Mouse (Mus musculus): ENCODE measurements around the gene Zdhhc11. TPM values are rescaled to one million over a fixed set of nuclear protein-coding genes. Genes with fewer than 3 reads are reported as not detected.

Gene Zdhhc11
- polyA plus RNA-seq, 1 experiment from 2014 or later: not detected

- H3K27me3 ChIP-seq (replicated peaks; ENCODE audit: insufficient read depth, low read length): no peaks in the 10 kb centered on the region
- H3K27ac ChIP-seq (ENCODE audit: low read length): no peak overlapping the region
- no peaks in the 10 kb centered on the region for H3K4me1 ChIP-seq (ENCODE audit: insufficient read depth, low read depth, low read length)
- no peaks in the 10 kb centered on the region for H3K9me3 ChIP-seq (ENCODE audit: low read length)
- ATAC-seq: no peak
- no peak overlapping the region for H3K4me2 ChIP-seq (replicated peaks; ENCODE audit: low read depth, low read length)
- no peak overlapping the region for H3K4me3 ChIP-seq (ENCODE audit: low read depth, low read length)
- no peak overlapping the region for H3K9ac ChIP-seq (replicated peaks; ENCODE audit: low read depth)
- DNase-seq (ENCODE audit: low spot score): no peak
- 81% methylated on average over 2 of the region's 2 CpGs for WGBS
- H3K36me3 ChIP-seq (ENCODE audit: insufficient read depth, low read length): 0 out of 2 replicates have a peak, but pooled peaks cover 5% of the 10 kb centered on the region
- no peak for TF ChIP-seq EP300 (IDR thresholded peaks at IDR 0.05)
- TF ChIP-seq CTCF (IDR thresholded peaks at IDR 0.05): no peak
These were observed 71.1 kb downstream of the Zdhhc11 start for GRCm38 (mm10) chr13:74034756-74035155.

GRCm38 (mm10) chr13:74035776-74036175 is 72.1 kb downstream of the Zdhhc11 start:
- no peak for TF ChIP-seq EP300 (IDR thresholded peaks at IDR 0.05)
- TF ChIP-seq CTCF (IDR thresholded peaks at IDR 0.05): no peak
- 81% methylated on average over 2 of the region's 2 CpGs for WGBS
- Histone ChIP-seq H3K36me3 (ENCODE audit: insufficient read depth, low read length) (0 out of 2 replicates have a peak, but pooled peaks cover 9% of the 10 kb centered on the region), H3K4me1 (ENCODE audit: insufficient read depth, low read depth, low read length) (no peaks in the 10 kb centered on the region), H3K9ac (replicated peaks; ENCODE audit: low read depth) (no peak overlapping the region), H3K9me3 (ENCODE audit: low read length) (no peaks in the 10 kb centered on the region), H3K4me3 (ENCODE audit: low read depth, low read length) (no peak overlapping the region), H3K27ac (ENCODE audit: low read length) (no peak overlapping the region), H3K4me2 (replicated peaks; ENCODE audit: low read depth, low read length) (no peak overlapping the region), H3K27me3 (replicated peaks; ENCODE audit: insufficient read depth, low read length) (no peaks in the 10 kb centered on the region)
- ATAC-seq: no peak
- no peak for DNase-seq (ENCODE audit: low spot score)

GRCm38 (mm10) chr13:74039926-74040325 is 76.3 kb downstream of the Zdhhc11 start:
- TF ChIP-seq EP300 (IDR thresholded peaks at IDR 0.05) (no peak), CTCF (IDR thresholded peaks at IDR 0.05) (no peak)
- ATAC-seq (no peak), DNase-seq (ENCODE audit: low spot score) (no peak)
- Histone ChIP-seq H3K4me3 (ENCODE audit: low read depth, low read length) (no peak overlapping the region), H3K27me3 (replicated peaks; ENCODE audit: insufficient read depth, low read length) (no peaks in the 10 kb centered on the region), H3K36me3 (ENCODE audit: insufficient read depth, low read length) (0 out of 2 replicates have a peak, but pooled peaks cover 9% of the 10 kb centered on the region), H3K9ac (replicated peaks; ENCODE audit: low read depth) (no peak overlapping the region), H3K4me1 (ENCODE audit: insufficient read depth, low read depth, low read length) (no peaks in the 10 kb centered on the region), H3K27ac (ENCODE audit: low read length) (no peak overlapping the region), H3K9me3 (ENCODE audit: low read length) (no peaks in the 10 kb centered on the region), H3K4me2 (replicated peaks; ENCODE audit: low read depth, low read length) (no peak overlapping the region)
- 71% methylated on average over 3 of the region's 3 CpGs for WGBS

Small RNAs within 50 kb of the gene (microRNA-seq; reads per million reads assigned to microRNA genes)
- not detected for gene Gm25197

Other genes with a start within 250 kb of the Zdhhc11 start
- 10.4 and 10.5 TPM in 2 replicates for gene Slc12a7, start 230.8 kb upstream of the Zdhhc11 start, polyA plus RNA-seq (2015; fragmentation: Nextera tagmentation; extraction: Ambion mirVana)
- gene Nkd2, start 116.2 kb upstream of the Zdhhc11 start, polyA plus RNA-seq (2015; fragmentation: Nextera tagmentation; extraction: Ambion mirVana): 3.1 and 3.2 TPM in 2 replicates
- gene Trip13, start 26.1 kb upstream of the Zdhhc11 start, polyA plus RNA-seq (2015; fragmentation: Nextera tagmentation; extraction: Ambion mirVana): 2.4 and 4.1 TPM in 2 replicates
- gene Brd9, start 26.0 kb upstream of the Zdhhc11 start, polyA plus RNA-seq (2015; fragmentation: Nextera tagmentation; extraction: Ambion mirVana): 33.8 and 35.2 TPM in 2 replicates
- gene Tppp, start 45.6 kb downstream of the Zdhhc11 start, polyA plus RNA-seq (2015; fragmentation: Nextera tagmentation; extraction: Ambion mirVana): 3.9 and 5.1 TPM in 2 replicates
- gene Cep72, start 98.4 kb downstream of the Zdhhc11 start, polyA plus RNA-seq (2015; fragmentation: Nextera tagmentation; extraction: Ambion mirVana): 3.9 and 4.4 TPM in 2 replicates
- not detected in 2 replicates for gene Slc9a3, start 157.6 kb downstream of the Zdhhc11 start, polyA plus RNA-seq (2015; fragmentation: Nextera tagmentation; extraction: Ambion mirVana)
- 44.2 and 46.9 TPM in 2 replicates for gene Exoc3, start 244.9 kb downstream of the Zdhhc11 start, polyA plus RNA-seq (2015; fragmentation: Nextera tagmentation; extraction: Ambion mirVana)

All from lung, postnatal 0 days (tissue).